Mouse (Mus musculus) gastrocnemius, postnatal 4 days (tissue): Measurements from ENCODE around the gene Kdm2a. TPM values are rescaled to one million over a fixed set of nuclear protein-coding genes. Genes with fewer than 3 reads are reported as not detected.

Source experiments
- DNase-seq, 2 experiments: peaks; one replicate each; pipeline ENCODE4 v3.0.0; 2021 to 2022; ENCODE audit warnings: low spot score in 2 of 2, mixed read lengths in 2 of 2
- total RNA-seq, 2 experiments: library from RNA; stranded (reverse); gene quantifications; 2 replicates each; pipeline ENCODE4 v1.2.3; 2021

The Kdm2a gene
- total RNA-seq, 2 experiments from 2014 or later: 50.9 to 66.8 TPM

GRCm38 (mm10) chr19:4300852-4301734 lies 97.0 kb downstream of the Kdm2a start:
- DNase-seq: no peak

GRCm38 (mm10) chr19:4300271-4300704 lies 97.8 kb downstream of the Kdm2a start:
- no peak for DNase-seq

- DNase-seq: no peak
Observed at GRCm38 (mm10) chr19:4299574-4300270, 98.4 kb downstream of the Kdm2a start.

- no peak for DNase-seq
Observed at GRCm38 (mm10) chr19:4299126-4299525, 99.0 kb downstream of the Kdm2a start.

GRCm38 (mm10) chr19:4298322-4299121 lies 99.6 kb downstream of the Kdm2a start:
- no peak for DNase-seq

- DNase-seq: no peak
Observed at GRCm38 (mm10) chr19:4297851-4298250, 100.2 kb downstream of the Kdm2a start.

- no peak for DNase-seq
Observed at GRCm38 (mm10) chr19:4296611-4297010, 101.5 kb downstream of the Kdm2a start.

GRCm38 (mm10) chr19:4295391-4295790 lies 102.7 kb downstream of the Kdm2a start:
- DNase-seq: no peak

- DNase-seq: no peak
Observed at GRCm38 (mm10) chr19:4294381-4295097, 103.5 kb downstream of the Kdm2a start.

- DNase-seq: peak in 1 of 2 experiments; percentile 17
Observed at GRCm38 (mm10) chr19:4291161-4291560, 106.9 kb downstream of the Kdm2a start.

- DNase-seq: no peak
Observed at GRCm38 (mm10) chr19:4290749-4291148, 107.3 kb downstream of the Kdm2a start.

GRCm38 (mm10) chr19:4283653-4284052 lies 114.4 kb downstream of the Kdm2a start:
- DNase-seq: no peak

GRCm38 (mm10) chr19:4282898-4283553 lies 115.1 kb downstream of the Kdm2a start, which contains the start of gene Ankrd13d:
TSS of gene Ankrd13d (minus strand) at chr19:4283137.
- peak; percentile 65 to 82 for DNase-seq

GRCm38 (mm10) chr19:4280425-4280824 lies 117.7 kb downstream of the Kdm2a start:
- no peak for DNase-seq

- no peak for DNase-seq
Observed at GRCm38 (mm10) chr19:4279487-4279886, 118.6 kb downstream of the Kdm2a start.

- no peak for DNase-seq
Observed at GRCm38 (mm10) chr19:4270972-4271371, 127.1 kb downstream of the Kdm2a start.

- no peak for DNase-seq
Observed at GRCm38 (mm10) chr19:4270187-4270586, 127.9 kb downstream of the Kdm2a start.

- peak in 1 of 2 experiments; percentile 40 for DNase-seq
Observed at GRCm38 (mm10) chr19:4268566-4269361, 129.3 kb downstream of the Kdm2a start, which contains the start of gene Ssh3. TSS of gene Ssh3 (minus strand) at chr19:4269180.

GRCm38 (mm10) chr19:4265956-4266355 lies 132.1 kb downstream of the Kdm2a start:
- DNase-seq: no peak
